Mouse (Mus musculus) layer of hippocampus, adult 8-10 months (tissue): ENCODE measurements at regions not wholly inside any gene's neighbourhood (a gene's known extent, or its start where the extent isn't known, plus 50 kb on each side); places are given as distances from the start of the nearest gene placed in this dataset.

Experiments used
- DNase-seq, 2 experiments: peaks; one replicate each; pipeline ENCODE4 v3.0.0; 2022; ENCODE audit warnings: low spot score in 2 of 2

GRCm38 (mm10) chr2:9589200-9589599 lies 291.9 kb upstream of the 4930412O13Rik start:
- DNase-seq, result no peak

GRCm38 (mm10) chr2:9592531-9592930 lies 288.5 kb upstream of the 4930412O13Rik start:
- no peak for DNase-seq

- peak; percentile 4 to 6 for DNase-seq
These were observed 287.1 kb upstream of the 4930412O13Rik start for GRCm38 (mm10) chr2:9593931-9594330.

- no peak for DNase-seq
These were observed 285.7 kb upstream of the 4930412O13Rik start for GRCm38 (mm10) chr2:9595236-9595850.

- DNase-seq, result no peak
These were observed 284.9 kb upstream of the 4930412O13Rik start for GRCm38 (mm10) chr2:9596135-9596534.

GRCm38 (mm10) chr2:9604984-9605383 lies 276.1 kb upstream of the 4930412O13Rik start:
- no peak for DNase-seq

- DNase-seq, result peak; percentile 8 to 13
These were observed 273.5 kb upstream of the 4930412O13Rik start for GRCm38 (mm10) chr2:9607547-9607946.

- no peak for DNase-seq
These were observed 266.6 kb upstream of the 4930412O13Rik start for GRCm38 (mm10) chr2:9614415-9614814.

GRCm38 (mm10) chr2:9616292-9616691 lies 264.8 kb upstream of the 4930412O13Rik start:
- no peak for DNase-seq

GRCm38 (mm10) chr2:9620303-9621244 lies 260.5 kb upstream of the 4930412O13Rik start:
- peak; percentile 86 to 87 for DNase-seq

- DNase-seq, result no peak
These were observed 257.4 kb upstream of the 4930412O13Rik start for GRCm38 (mm10) chr2:9623702-9624101.

- DNase-seq, result no peak
These were observed 253.0 kb upstream of the 4930412O13Rik start for GRCm38 (mm10) chr2:9628026-9628425.

- DNase-seq, result no peak
These were observed 248.2 kb upstream of the 4930412O13Rik start for GRCm38 (mm10) chr2:9632719-9633446.

- DNase-seq, result no peak
These were observed 241.8 kb upstream of the 4930412O13Rik start for GRCm38 (mm10) chr2:9639262-9639661.

- DNase-seq, result no peak
These were observed 239.4 kb upstream of the 4930412O13Rik start for GRCm38 (mm10) chr2:9641629-9642028.

GRCm38 (mm10) chr2:9642411-9642810 lies 238.6 kb upstream of the 4930412O13Rik start:
- DNase-seq, result no peak

GRCm38 (mm10) chr2:9646466-9646865 lies 234.6 kb upstream of the 4930412O13Rik start:
- DNase-seq, result no peak

GRCm38 (mm10) chr2:9646963-9647362 lies 234.1 kb upstream of the 4930412O13Rik start:
- no peak for DNase-seq

GRCm38 (mm10) chr2:9650082-9650481 lies 231.0 kb upstream of the 4930412O13Rik start:
- DNase-seq, result no peak

- DNase-seq, result no peak
These were observed 222.2 kb upstream of the 4930412O13Rik start for GRCm38 (mm10) chr2:9658880-9659279.

GRCm38 (mm10) chr2:9669621-9670020 lies 211.4 kb upstream of the 4930412O13Rik start:
- no peak for DNase-seq

- no peak for DNase-seq
These were observed 199.3 kb upstream of the 4930412O13Rik start for GRCm38 (mm10) chr2:9681691-9682152.
